Comparison of ENCODE assay signal across 7 mouse cellular contexts in the genomic region with DNA sequence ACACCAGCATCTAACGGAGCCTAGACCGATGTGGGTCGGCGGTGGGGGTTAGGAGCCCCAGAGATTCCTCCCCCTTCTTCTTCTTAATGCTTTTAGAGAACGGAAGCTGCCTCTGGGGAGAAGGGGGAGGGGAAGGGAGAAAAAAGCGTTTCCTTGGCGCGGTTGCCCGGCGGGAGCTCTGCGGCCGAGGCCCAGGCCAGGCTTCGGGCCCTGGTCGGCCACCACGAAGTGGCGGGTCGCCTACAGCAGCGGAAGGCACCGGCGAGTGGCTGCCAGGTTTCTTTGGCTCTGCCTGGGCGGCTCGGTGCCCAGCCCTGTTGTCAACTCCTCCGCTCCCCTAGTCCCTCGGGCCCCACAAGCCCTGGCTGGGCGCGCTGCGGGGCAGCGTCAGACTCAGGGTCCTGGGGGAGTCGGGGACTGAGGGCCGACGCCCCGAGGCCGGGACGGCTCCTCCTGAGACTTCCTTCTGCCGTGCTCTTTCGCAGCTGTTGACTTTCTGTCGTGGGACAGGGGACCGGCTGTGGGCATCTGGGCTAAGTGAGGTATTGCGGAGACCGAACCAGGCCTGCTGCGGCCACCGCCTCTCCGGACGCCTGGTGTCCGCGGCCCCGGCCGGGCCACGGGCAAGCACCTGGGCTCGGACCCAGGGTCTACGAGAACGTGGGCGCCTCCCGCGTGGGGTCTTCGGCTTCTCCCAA.
DNase-seq lines count a peak whose midpoint lies in the region; ATAC-seq lines count a peak whose summit lies in the region.

No protein-coding gene starts in this region.

- no peaks in the 10 kb centered on the region for H3K36me3 ChIP-seq in megakaryocyte, embryonic 14.5 days (replicated peaks; ENCODE audit: low read length)
- no peaks in the 10 kb centered on the region for H3K36me3 ChIP-seq in limb, embryonic 11.5 days (ENCODE audit: control insufficient read depth, insufficient read depth, low read length)

- peak overlapping the region; percentile 57 for H3K4me2 ChIP-seq in limb, embryonic 11.5 days (ENCODE audit: low read depth, severe bottlenecking)

- H3K9me3 ChIP-seq in megakaryocyte, embryonic 14.5 days, result peaks cover 14% of the 10 kb centered on the region
- no peaks in the 10 kb centered on the region for H3K9me3 ChIP-seq in limb, embryonic 11.5 days (ENCODE audit: control insufficient read depth, low read length)

- H3K4me3 ChIP-seq in megakaryocyte, embryonic 14.5 days (replicated peaks), result peak overlapping the region; percentile 73
- peak overlapping the region; percentile 25 for H3K4me3 ChIP-seq in limb, embryonic 11.5 days (ENCODE audit: low read depth, low read length)

- ATAC-seq in megakaryocyte, adult 5-6 weeks (ENCODE audit: poor library complexity, severe bottlenecking), result no peak
- ATAC-seq in common myeloid progenitor, adult 5-6 weeks (replicated peaks; ENCODE audit: low read depth, poor library complexity, severe bottlenecking), result peak; percentile 31
- peak; percentile 75; the same call in 1 of the 2 replicates for ATAC-seq in limb, embryonic 11.5 days (ENCODE audit: insufficient number of reproducible peaks, low FRiP score, low TSS enrichment, low read depth)

- peaks cover 17% of the 10 kb centered on the region for H3K4me1 ChIP-seq in megakaryocyte, embryonic 14.5 days
- H3K4me1 ChIP-seq in limb, embryonic 11.5 days (ENCODE audit: control insufficient read depth, insufficient read depth, low read length), result peaks cover 4% of the 10 kb centered on the region; the same call in 1 of the 2 replicates

- no peak overlapping the region for H3K27ac ChIP-seq in limb, embryonic 11.5 days (replicated peaks; ENCODE audit: low read depth, low read length)

- peak overlapping the region; percentile 32; the same call in 1 of the 2 replicates for H3K9ac ChIP-seq in limb, embryonic 11.5 days (ENCODE audit: low read length)

- peak; percentile 37 to 38 for DNase-seq in heart, postnatal 10 days
- peak; percentile 59 for DNase-seq in limb, embryonic 11.5 days (ENCODE audit: low spot score)
- peak; percentile 76 to 77 for DNase-seq in right cerebral cortex, postnatal 10 days (ENCODE audit: low spot score in 2 of 2)
- DNase-seq in MN1 (ENCODE audit: low spot score), result no peak

- WGBS in limb, embryonic 11.5 days, result 1% methylated on average over 46 of the region's 56 CpGs

- H3K27me3 ChIP-seq in megakaryocyte, embryonic 14.5 days (replicated peaks), result peaks cover 57% of the 10 kb centered on the region
- H3K27me3 ChIP-seq in limb, embryonic 11.5 days (ENCODE audit: control insufficient read depth, insufficient read depth, low read length), result peaks cover 46% of the 10 kb centered on the region

- intact Hi-C loops in heart, postnatal 10 days (cut with DNase I), result no loop called here
